32 mouse cellular contexts compared by ENCODE assay signal in genomic region chr5:125028371-125028770, GRCm38 (mm10). TPM values are rescaled to one million over a fixed set of nuclear protein-coding genes. Genes with fewer than 3 reads are reported as not detected.
DNase-seq lines count a peak whose midpoint lies in the region; ATAC-seq and TF ChIP-seq lines count a peak whose summit lies in the region.
"Had no signal": no experiment of that assay in that cellular context is flagged by ENCODE, and none has a peak within 500 bp of the region (broad histone marks: within the 10 kb centered on the region; RNA-seq: fewer than 3 reads in every experiment).

No protein-coding gene starts in this region.

- DNase-seq in hindbrain, postnatal 0 days (ENCODE audit: low spot score) = no peak
- no peak for DNase-seq in hindbrain, embryonic 14.5 days (ENCODE audit: low spot score)
- peak; percentile 69 for DNase-seq in brain, adult 2 months (ENCODE audit: low read depth, low spot score)
- DNase-seq in layer of hippocampus, adult 2 months (ENCODE audit: low spot score in 2 of 2) = peak; percentile 56 to 78
- DNase-seq in layer of hippocampus, postnatal 36 days = peak; percentile 55 to 68
- no peak for DNase-seq in kidney, adult 11 months
- DNase-seq in gastrocnemius, adult 18-20 months (ENCODE audit: low spot score) = no peak
- DNase-seq: adrenal gland, adult 2 months; adrenal gland, postnatal 36 days; B cell, adult 2 months; cerebellum, adult 2 months; cerebellum, postnatal 14 days; gastrocnemius, postnatal 25 days; heart, adult 18-20 months; kidney, adult 2 months; kidney, postnatal 36 days; lung, adult 18-20 months; lung, postnatal 4 days; right cerebral cortex, postnatal 14 days; thymus, postnatal 14 days had no signal

- H3K4me3 ChIP-seq in hindbrain, postnatal 0 days (ENCODE audit: low read length) = no peak overlapping the region
- no peak overlapping the region for H3K4me3 ChIP-seq in hindbrain, embryonic 14.5 days (replicated peaks; ENCODE audit: low read length)
- H3K4me3 ChIP-seq in layer of hippocampus, adult 2 months = no peak overlapping the region
- H3K4me3 ChIP-seq: erythroblast, embryonic 14.5 days; heart, embryonic 13.5 days; hindbrain, embryonic 13.5 days; left cerebral cortex, adult 2 months; limb, embryonic 13.5 days; megakaryocyte, embryonic 14.5 days; midbrain, embryonic 12.5 days; neural tube, embryonic 13.5 days had no signal

- H3K36me3 ChIP-seq in hindbrain, postnatal 0 days (ENCODE audit: insufficient read depth, low read length) = peaks cover 95% of the 10 kb centered on the region
- peaks cover 98% of the 10 kb centered on the region for H3K36me3 ChIP-seq in hindbrain, embryonic 14.5 days (replicated peaks; ENCODE audit: control insufficient read depth, insufficient read depth)

- H3K9me3 ChIP-seq in hindbrain, postnatal 0 days (ENCODE audit: low read length) = no peaks in the 10 kb centered on the region
- H3K9me3 ChIP-seq in hindbrain, embryonic 14.5 days (ENCODE audit: control insufficient read depth, low read length) = no peaks in the 10 kb centered on the region
- H3K9me3 ChIP-seq: heart, embryonic 13.5 days; hindbrain, embryonic 13.5 days; limb, embryonic 13.5 days; megakaryocyte, embryonic 14.5 days; midbrain, embryonic 12.5 days; neural tube, embryonic 13.5 days had no signal

- no peak for TF ChIP-seq CTCF in hindbrain, postnatal 0 days (IDR thresholded peaks at IDR 0.05; ENCODE audit: low read depth)
- TF ChIP-seq CTCF in layer of hippocampus, adult 2 months (conservative IDR thresholded peaks at IDR 0.05) = no peak

- no peaks in the 10 kb centered on the region for H3K4me1 ChIP-seq in hindbrain, postnatal 0 days (ENCODE audit: insufficient read depth, low read length)
- H3K4me1 ChIP-seq in hindbrain, embryonic 14.5 days (replicated peaks; ENCODE audit: control insufficient read depth, insufficient read depth, low read length) = no peaks in the 10 kb centered on the region
- H3K4me1 ChIP-seq: heart, embryonic 13.5 days; hindbrain, embryonic 13.5 days; limb, embryonic 13.5 days; midbrain, embryonic 12.5 days; neural tube, embryonic 13.5 days had no signal

- H3K4me2 ChIP-seq in hindbrain, postnatal 0 days (ENCODE audit: low read depth, low read length) = no peak overlapping the region
- no peak overlapping the region for H3K4me2 ChIP-seq in hindbrain, embryonic 14.5 days (replicated peaks)
- H3K4me2 ChIP-seq: heart, embryonic 13.5 days; hindbrain, embryonic 13.5 days; limb, embryonic 13.5 days; liver, embryonic 11.5 days; midbrain, embryonic 12.5 days; neural tube, embryonic 13.5 days had no signal

- H3K27ac ChIP-seq in hindbrain, postnatal 0 days = no peak overlapping the region
- H3K27ac ChIP-seq in hindbrain, embryonic 14.5 days = no peak overlapping the region
- H3K27ac ChIP-seq in layer of hippocampus, adult 2 months = peak overlapping the region; percentile 75
- H3K27ac ChIP-seq: heart, embryonic 13.5 days; hindbrain, embryonic 13.5 days; left cerebral cortex, adult 2 months; limb, embryonic 13.5 days; midbrain, embryonic 12.5 days; neural tube, embryonic 13.5 days had no signal

- peak; percentile 3; the same call in 1 of the 2 replicates for ATAC-seq in hindbrain, postnatal 0 days
- no peak for ATAC-seq in hindbrain, embryonic 14.5 days (ENCODE audit: low FRiP score)
- ATAC-seq: activated CD4-positive, CD25-positive, alpha-beta regulatory T cell, adult 4 months; inflammation-experienced regulatory T-cells, adult 6 months; lung, postnatal 0 days had no signal

- WGBS in hindbrain, postnatal 0 days = 85% methylated on average over 15 of the region's 15 CpGs
- 91% methylated on average over 15 of the region's 15 CpGs for WGBS in hindbrain, embryonic 14.5 days

- H3K9ac ChIP-seq in hindbrain, postnatal 0 days (replicated peaks; ENCODE audit: low read length) = no peak overlapping the region
- no peak overlapping the region for H3K9ac ChIP-seq in hindbrain, embryonic 14.5 days
- H3K9ac ChIP-seq: heart, embryonic 13.5 days; hindbrain, embryonic 13.5 days; limb, embryonic 13.5 days; midbrain, embryonic 12.5 days; neural tube, embryonic 13.5 days had no signal

- no peaks in the 10 kb centered on the region for H3K27me3 ChIP-seq in hindbrain, postnatal 0 days (ENCODE audit: insufficient read depth, low read length)
- H3K27me3 ChIP-seq in hindbrain, embryonic 14.5 days (ENCODE audit: control insufficient read depth, insufficient read depth, low read length) = no peaks in the 10 kb centered on the region
- H3K27me3 ChIP-seq: heart, embryonic 13.5 days; hindbrain, embryonic 13.5 days; limb, embryonic 13.5 days; megakaryocyte, embryonic 14.5 days; midbrain, embryonic 12.5 days; neural tube, embryonic 13.5 days had no signal

RNA-seq across cellular contexts. Expression of gene Rflna, which starts 25.4 kb away (rescaled TPM):
- 9.8 and 14.2 TPM in 2 replicates for total RNA-seq in hindbrain, postnatal 0 days (2014; rRNA removed)
- polyA plus RNA-seq in hindbrain, postnatal 0 days (2015; fragmentation: Nextera tagmentation; extraction: Ambion mirVana) = 7.4 and 7.5 TPM in 2 replicates
- 5.8 and 6.4 TPM in 2 replicates for polyA plus RNA-seq in hindbrain, embryonic 14.5 days (2014; fragmentation: Nextera tagmentation; extraction: Ambion mirVana)
- total RNA-seq in layer of hippocampus, adult 2 months (2021) = under 1 TPM; 0.44 to 0.83 TPM
- under 1 TPM; 0.27 to 0.38 TPM for total RNA-seq in layer of hippocampus, postnatal 36 days (2021)
- not detected for total RNA-seq in gastrocnemius, adult 18-20 months (2021)
- polyA plus RNA-seq: erythroblast, embryonic 14.5 days had no signal

Comparison
In these comparisons a context has a peak if more than half of its experiments do, and no peak if none do; other contexts are left out.
1. DNase-seq: peak in brain, adult 2 months (single experiment), layer of hippocampus, adult 2 months (2 of 2) and layer of hippocampus, postnatal 36 days (2 of 2); none in hindbrain, postnatal 0 days (single experiment), hindbrain, embryonic 14.5 days (single experiment), kidney, adult 11 months (single experiment) and gastrocnemius, adult 18-20 months (single experiment).